Mouse (Mus musculus) myocyte (in vitro differentiated cells): ENCODE measurements around the gene Plekha7. TPM values are rescaled to one million over a fixed set of nuclear protein-coding genes. Genes with fewer than 3 reads are reported as not detected.

ENCODE experiments used
- H3K27me3 ChIP-seq: one replicate; pipeline ENCODE4 v1.6.1; 2011; ENCODE audit not compliant: control insufficient read depth, insufficient read depth, insufficient read length
- H3K36me3 ChIP-seq: one replicate; pipeline ENCODE4 v1.6.1; 2011; ENCODE audit not compliant: control insufficient read depth, insufficient read depth
- H3K4me2 ChIP-seq: one replicate; pipeline ENCODE4 v1.6.1; 2011; ENCODE audit warnings: low read depth, control low read depth
- H3K4me3 ChIP-seq: one replicate; pipeline ENCODE4 v1.5.1; 2011; ENCODE audit warnings: mild to moderate bottlenecking, control low read depth, moderate library complexity
- H3K79me2 ChIP-seq: one replicate; pipeline ENCODE4 v1.6.1; 2011; ENCODE audit not compliant: control insufficient read depth, insufficient read depth
- H3ac ChIP-seq: one replicate; pipeline ENCODE4 v1.6.1; 2011; ENCODE audit not compliant: control insufficient read depth, insufficient read length
- CEBPB ChIP-seq: IDR thresholded peaks from 2 replicates; pipeline ENCODE4 v1.6.1; 2011; ENCODE audit warnings: mild to moderate bottlenecking, moderate library complexity; ENCODE audit not compliant: poor library complexity, insufficient read depth, severe bottlenecking
- E2F4 ChIP-seq: IDR thresholded peaks from one replicate; pipeline ENCODE4 v1.6.1; 2011; ENCODE audit warnings: mild to moderate bottlenecking, control low read depth, moderate library complexity; ENCODE audit not compliant: insufficient read depth
- MAX ChIP-seq: IDR thresholded peaks from one replicate; pipeline ENCODE4 v1.6.1; 2011; ENCODE audit warnings: low read depth, mild to moderate bottlenecking, control low read depth
- MYOD1 ChIP-seq, 3 experiments: IDR thresholded peaks; one replicate each; pipeline ENCODE4 v1.6.1; 2011; ENCODE audit warnings: control low read depth in 2 of 3, low read depth in 2 of 3, mild to moderate bottlenecking in 2 of 3, moderate library complexity in 1 of 3; ENCODE audit not compliant: insufficient read length in 2 of 3, control insufficient read depth in 1 of 3
- MYOG ChIP-seq, 3 experiments: IDR thresholded peaks; one replicate each; pipeline ENCODE4 v1.6.1; 2011; ENCODE audit warnings: control low read depth in 2 of 3, low read depth in 2 of 3, mild to moderate bottlenecking in 2 of 3; ENCODE audit not compliant: insufficient read length in 2 of 3, control insufficient read depth in 1 of 3, insufficient read depth in 1 of 3
- POLR2A ChIP-seq: IDR thresholded peaks from one replicate; pipeline ENCODE4 v1.6.1; 2011; ENCODE audit warnings: low read depth, mild to moderate bottlenecking, control low read depth, moderate library complexity; ENCODE audit not compliant: insufficient read length
- POLR2AphosphoS2 ChIP-seq: IDR thresholded peaks from one replicate; pipeline ENCODE4 v1.6.1; 2011; ENCODE audit warnings: low read depth, control low read depth; ENCODE audit not compliant: insufficient read length
- REST ChIP-seq: IDR thresholded peaks from one replicate; pipeline ENCODE4 v1.6.1; 2011; ENCODE audit warnings: mild to moderate bottlenecking, control low read depth, moderate library complexity; ENCODE audit not compliant: insufficient read depth, insufficient read length
- SRF ChIP-seq: IDR thresholded peaks from one replicate; pipeline ENCODE4 v1.6.1; 2011; ENCODE audit warnings: low read depth; ENCODE audit not compliant: control insufficient read depth, insufficient read length
- TCF12 ChIP-seq: IDR thresholded peaks from one replicate; pipeline ENCODE4 v1.6.1; 2011; ENCODE audit warnings: mild to moderate bottlenecking, control low read depth; ENCODE audit not compliant: poor library complexity, insufficient read depth, severe bottlenecking
- TCF3 ChIP-seq: IDR thresholded peaks from one replicate; pipeline ENCODE4 v1.6.1; 2011; ENCODE audit warnings: low read depth, control low read depth; ENCODE audit not compliant: insufficient read length
- USF1 ChIP-seq: IDR thresholded peaks from one replicate; pipeline ENCODE4 v1.6.1; 2011; ENCODE audit warnings: low read depth, mild to moderate bottlenecking, control low read depth, moderate library complexity
- polyA plus RNA-seq: library from polyadenylated mRNA; unstranded; fragments of >200 nt; fragmentation: generic; extraction: Trizol; gene quantifications from one replicate; pipeline ENCODE4 v1.2.1, GENCODE M21; 2012; ENCODE audit warnings: missing spikeins

Gene Plekha7
- polyA plus RNA-seq, 1 experiment: 2.6 TPM

DNA sequence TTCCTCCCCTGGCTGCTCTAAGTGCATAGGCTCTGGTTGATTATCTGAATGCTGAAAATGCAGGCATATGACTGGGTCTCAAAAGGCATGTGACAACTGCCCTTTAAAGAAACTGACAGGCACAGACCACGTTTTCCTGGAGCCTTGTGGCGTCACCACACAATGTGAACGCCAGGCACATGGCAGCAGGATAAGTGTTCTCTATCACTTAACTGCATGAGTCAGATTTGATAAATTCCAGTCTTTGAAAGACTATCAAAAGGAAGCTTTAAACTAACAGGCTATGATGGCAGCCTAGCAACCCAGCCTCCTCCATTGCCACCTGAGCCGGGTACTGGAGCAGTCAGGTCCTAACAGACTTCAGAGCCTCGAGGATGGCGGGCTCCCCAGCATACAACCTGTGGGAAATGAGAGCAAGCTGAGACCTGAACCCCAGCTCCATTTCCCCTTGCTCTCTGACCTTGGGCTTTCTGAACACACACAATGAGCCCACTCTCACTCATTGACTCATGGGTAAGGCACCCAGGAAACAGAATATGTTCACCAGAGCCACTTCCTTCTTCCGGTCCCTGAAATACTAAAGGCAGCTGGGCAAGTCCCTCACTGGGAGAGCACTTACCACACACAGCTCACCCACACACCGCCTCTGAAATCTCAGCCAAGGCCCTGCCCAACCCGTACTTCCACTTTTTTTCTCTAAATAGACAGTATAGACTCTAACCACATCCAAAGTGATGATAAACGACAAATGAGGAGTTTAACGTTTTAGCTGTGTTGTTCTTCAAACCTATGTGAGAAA lies 77.2 kb downstream of the Plekha7 start:
- TF ChIP-seq MYOD1 (IDR thresholded peaks at IDR 0.05; ENCODE audit: control insufficient read depth in 1 of 3, insufficient read length in 2 of 3, low read depth in 2 of 3) (peak in 1 of 3 experiments; percentile 16), TCF3 (no peak)
- no peaks in the 10 kb centered on the region for H3K36me3 ChIP-seq
- no peaks in the 10 kb centered on the region for H3K27me3 ChIP-seq
- no peak overlapping the region for H3K4me3 ChIP-seq
- no peak overlapping the region for H3K4me2 ChIP-seq
- H3ac ChIP-seq: no peak overlapping the region
- no peaks in the 10 kb centered on the region for H3K79me2 ChIP-seq

- H3K79me2 ChIP-seq: no peaks in the 10 kb centered on the region
- H3K27me3 ChIP-seq: no peaks in the 10 kb centered on the region
- no peaks in the 10 kb centered on the region for H3K36me3 ChIP-seq
- H3K4me3 ChIP-seq: no peak overlapping the region
- no peak overlapping the region for H3ac ChIP-seq
- TF ChIP-seq TCF3: no peak
- no peak for TF ChIP-seq MAX
- TF ChIP-seq REST: no peak
- no peak for TF ChIP-seq POLR2AphosphoS2
- no peak for TF ChIP-seq USF1
- TF ChIP-seq MYOD1 (IDR thresholded peaks at IDR 0.05; ENCODE audit: control insufficient read depth in 1 of 3, insufficient read length in 2 of 3, low read depth in 2 of 3): no peak
- no peak for TF ChIP-seq POLR2A
- no peak for TF ChIP-seq TCF12
- no peak for TF ChIP-seq MYOG (IDR thresholded peaks at IDR 0.05; ENCODE audit: control insufficient read depth in 1 of 3, insufficient read depth in 1 of 3, insufficient read length in 2 of 3, low read depth in 2 of 3)
- no peak for TF ChIP-seq CEBPB
- no peak for TF ChIP-seq SRF
- H3K4me2 ChIP-seq: no peak overlapping the region
Measured at GRCm38 (mm10) chr7:116226877-116227282, 81.3 kb downstream of the Plekha7 start.

GRCm38 (mm10) chr7:116226316-116226715 lies 81.9 kb downstream of the Plekha7 start:
- no peak for TF ChIP-seq MYOD1 (IDR thresholded peaks at IDR 0.05; ENCODE audit: control insufficient read depth in 1 of 3, insufficient read length in 2 of 3, low read depth in 2 of 3)
- TF ChIP-seq REST: no peak
- no peak for TF ChIP-seq USF1
- TF ChIP-seq POLR2AphosphoS2: no peak
- TF ChIP-seq CEBPB: no peak
- no peak for TF ChIP-seq MAX
- TF ChIP-seq POLR2A: no peak
- TF ChIP-seq E2F4: no peak
- TF ChIP-seq MYOG (IDR thresholded peaks at IDR 0.05; ENCODE audit: control insufficient read depth in 1 of 3, insufficient read depth in 1 of 3, insufficient read length in 2 of 3, low read depth in 2 of 3): no peak
- no peak for TF ChIP-seq TCF12
- no peak for TF ChIP-seq SRF
- no peak for TF ChIP-seq TCF3
- H3K4me2 ChIP-seq: no peak overlapping the region

DNA sequence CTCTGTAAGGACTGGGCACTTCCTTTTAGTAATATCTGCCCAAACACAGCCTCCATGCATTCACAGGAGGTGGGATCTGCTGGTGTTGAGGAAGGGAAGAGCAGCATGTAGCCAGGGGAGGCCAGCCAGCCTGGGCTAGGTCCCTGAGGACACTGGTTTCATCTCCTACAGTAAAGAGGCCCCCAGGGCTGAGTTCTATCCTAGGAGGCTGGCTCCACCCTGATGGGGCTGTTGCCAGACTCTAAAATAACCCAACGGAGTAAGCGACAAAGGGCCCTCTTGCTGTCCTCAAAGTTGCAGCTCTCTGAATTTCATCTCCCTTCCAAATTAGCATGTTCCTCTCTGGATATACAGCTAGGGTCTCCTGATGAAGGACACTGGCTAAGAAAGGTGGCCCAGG lies 83.6 kb downstream of the Plekha7 start:
- Histone ChIP-seq H3K4me3 (no peak overlapping the region), H3K36me3 (no peaks in the 10 kb centered on the region), H3ac (no peak overlapping the region), H3K27me3 (no peaks in the 10 kb centered on the region), H3K4me2 (no peak overlapping the region), H3K79me2 (no peaks in the 10 kb centered on the region)
- TF ChIP-seq TCF12 (no peak), REST (no peak), MAX (no peak), SRF (no peak), TCF3 (no peak), MYOG (IDR thresholded peaks at IDR 0.05; ENCODE audit: control insufficient read depth in 1 of 3, insufficient read depth in 1 of 3, insufficient read length in 2 of 3, low read depth in 2 of 3) (no peak), CEBPB (no peak), POLR2AphosphoS2 (no peak), POLR2A (no peak), E2F4 (no peak), USF1 (no peak), MYOD1 (IDR thresholded peaks at IDR 0.05; ENCODE audit: control insufficient read depth in 1 of 3, insufficient read length in 2 of 3, low read depth in 2 of 3) (no peak)

More at GRCm38 (mm10) chr7:116226316-116226715, 81.9 kb downstream of the Plekha7 start:
- Histone ChIP-seq H3K36me3 (no peaks in the 10 kb centered on the region), H3K4me3 (no peak overlapping the region), H3K27me3 (no peaks in the 10 kb centered on the region), H3K79me2 (no peaks in the 10 kb centered on the region), H3ac (no peak overlapping the region)
